Mouse (Mus musculus) layer of hippocampus, postnatal 36 days (tissue): Measurements from ENCODE around the gene Dph1. TPM values are rescaled to one million over a fixed set of nuclear protein-coding genes. Genes with fewer than 3 reads are reported as not detected.
A peak's percentile ranks its signal among the peaks of the same experiment; 100 is the strongest.
"Not testable (repeated sequence)": the region's sequence is repeated elsewhere in the genome, so short reads cannot be mapped to it uniquely, and the experiment has no call there.

Experiments
- DNase-seq, 2 experiments: peaks; one replicate each; pipeline ENCODE4 v3.0.0; 2022
- total RNA-seq, 2 experiments: library from RNA; stranded (reverse); gene quantifications; 2 replicates each; pipeline ENCODE4 v1.2.3; 2021

Gene Dph1
- total RNA-seq, 2 experiments from 2014 or later: 33.4 to 33.9 TPM

- no peak for DNase-seq
Observed at GRCm38 (mm10) chr11:75201721-75202120, 10.7 kb upstream of the Dph1 start.

GRCm38 (mm10) chr11:75200935-75201334 lies 9.9 kb upstream of the Dph1 start:
- peak; percentile 63 to 72 for DNase-seq

GRCm38 (mm10) chr11:75199951-75200350 lies 8.9 kb upstream of the Dph1 start:
- DNase-seq: no peak

- no peak for DNase-seq
Observed at GRCm38 (mm10) chr11:75198792-75199191, 7.8 kb upstream of the Dph1 start.

- DNase-seq: no peak
Observed at GRCm38 (mm10) chr11:75197956-75198355, 6.9 kb upstream of the Dph1 start.

GRCm38 (mm10) chr11:75196131-75196530 lies 5.1 kb upstream of the Dph1 start:
- DNase-seq: no peak

- peak in 1 of 2 experiments; percentile 60 for DNase-seq
Observed at GRCm38 (mm10) chr11:75194850-75195461, 3.9 kb upstream of the Dph1 start.

GRCm38 (mm10) chr11:75194121-75194849 lies 3.2 kb upstream of the Dph1 start:
- DNase-seq: peak in 1 of 2 experiments; percentile 35

GRCm38 (mm10) chr11:75193256-75194071 lies 2.4 kb upstream of the Dph1 start, which contains the start of gene Rtn4rl1:
Gene Rtn4rl1 (plus strand): TSS chr11:75193783.
- peak; percentile 76 for DNase-seq

GRCm38 (mm10) chr11:75192336-75193214 lies 1.5 kb upstream of the Dph1 start:
- peak; percentile 59 to 73 for DNase-seq

- no peak for DNase-seq
Observed at GRCm38 (mm10) chr11:75191841-75192240, 800 bp upstream of the Dph1 start.

GRCm38 (mm10) chr11:75190371-75190724 lies 693 bp downstream of the Dph1 start:
- DNase-seq: peak; percentile 77 to 80

GRCm38 (mm10) chr11:75189713-75190370 lies 1.2 kb downstream of the Dph1 start:
- DNase-seq: no peak

GRCm38 (mm10) chr11:75184986-75185385 lies 6.1 kb downstream of the Dph1 start:
- DNase-seq: no peak

- no peak for DNase-seq
Observed at GRCm38 (mm10) chr11:75184573-75184972, 6.5 kb downstream of the Dph1 start.

- peak; percentile 74 to 79 for DNase-seq
Observed at GRCm38 (mm10) chr11:75183917-75184570, 7.0 kb downstream of the Dph1 start.

- peak; percentile 89 to 90 for DNase-seq
Observed at GRCm38 (mm10) chr11:75178672-75179208, 12.3 kb downstream of the Dph1 start, which contains the start of gene Ovca2. Gene Ovca2 (minus strand): TSS chr11:75178835.

GRCm38 (mm10) chr11:75178011-75178410 lies 13.0 kb downstream of the Dph1 start:
- no peak for DNase-seq

GRCm38 (mm10) chr11:75174574-75174973 lies 16.5 kb downstream of the Dph1 start:
- not testable (repeated sequence) for DNase-seq

GRCm38 (mm10) chr11:75173799-75174165 lies 17.3 kb downstream of the Dph1 start:
- no peak for DNase-seq
